Mouse (Mus musculus) layer of hippocampus, postnatal 36 days (tissue): Measurements from ENCODE around the gene Cd3g. TPM values are rescaled to one million over a fixed set of nuclear protein-coding genes. Genes with fewer than 3 reads are reported as not detected.
A peak's percentile ranks its signal among the peaks of the same experiment; 100 is the strongest.

Source experiments
- DNase-seq, 2 experiments: peaks; one replicate each; pipeline ENCODE4 v3.0.0; 2022
- total RNA-seq, 2 experiments: library from RNA; stranded (reverse); gene quantifications; 2 replicates each; pipeline ENCODE4 v1.2.3; 2021

Cd3g gene
- total RNA-seq: not detected

DNA sequence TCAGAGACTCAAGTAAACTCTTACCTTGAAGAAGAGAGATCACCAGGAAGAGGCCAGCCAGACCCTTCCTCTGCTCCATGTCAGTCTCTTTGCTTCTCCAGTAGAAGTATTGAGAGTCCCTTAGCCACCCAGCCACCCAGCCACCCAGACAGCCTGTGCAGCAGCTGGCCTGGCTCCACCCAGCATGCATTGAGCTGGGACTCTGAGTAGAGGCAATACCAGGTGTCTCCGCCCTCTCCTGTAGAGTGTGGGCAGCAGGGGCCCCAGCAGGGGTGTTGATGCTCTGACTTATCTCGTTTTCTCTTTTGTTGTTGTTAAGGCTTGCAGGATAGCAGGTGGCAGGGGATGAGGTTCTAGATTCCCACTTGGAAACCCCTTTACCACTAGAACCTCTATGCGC is at the start of gene Cd3g:
TSS of gene Cd3g (minus strand) at position 190 of the 400 bp plus-strand sequence.
- DNase-seq: no peak

DNA sequence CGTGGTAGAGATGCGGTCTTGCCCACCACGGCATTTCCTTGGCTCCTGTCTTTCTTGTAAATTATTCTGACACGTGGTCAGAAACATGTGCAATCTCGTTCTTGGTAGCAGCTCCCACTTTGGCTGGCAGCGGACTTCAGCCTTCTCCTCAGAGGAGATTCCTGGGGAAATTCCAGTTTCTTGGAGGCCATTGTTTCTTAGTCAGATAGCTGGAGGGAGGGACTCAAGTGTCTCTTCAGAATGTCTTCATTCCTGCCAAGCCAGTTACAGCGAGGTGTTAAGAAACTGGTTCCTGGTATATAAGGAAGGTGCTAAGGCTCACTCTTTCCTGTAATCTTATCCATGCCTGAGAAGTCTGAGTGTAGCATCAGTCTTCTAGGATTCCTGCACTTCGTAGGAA is 47.1 kb upstream of the Cd3g start:
- DNase-seq: no peak

DNA sequence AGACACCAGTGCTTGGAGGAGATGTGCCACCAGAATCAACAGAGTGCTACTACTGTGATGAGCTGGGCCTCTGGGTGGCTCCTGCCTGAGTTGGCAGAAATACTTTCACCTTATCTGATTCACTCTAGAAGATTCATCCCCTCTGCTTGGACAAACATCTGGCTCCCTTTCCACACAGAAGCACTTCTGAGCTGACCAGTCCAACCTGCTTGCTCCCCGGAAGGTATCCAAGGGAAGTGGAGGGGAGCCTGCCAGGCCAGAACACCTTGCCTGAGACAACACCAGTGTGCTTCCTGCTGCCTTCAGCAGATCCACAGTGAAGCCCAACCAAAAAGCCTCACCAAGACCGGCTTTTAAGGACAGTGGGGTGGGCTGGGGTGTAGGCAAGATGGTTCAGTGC is 44.0 kb upstream of the Cd3g start:
- no peak for DNase-seq

DNA sequence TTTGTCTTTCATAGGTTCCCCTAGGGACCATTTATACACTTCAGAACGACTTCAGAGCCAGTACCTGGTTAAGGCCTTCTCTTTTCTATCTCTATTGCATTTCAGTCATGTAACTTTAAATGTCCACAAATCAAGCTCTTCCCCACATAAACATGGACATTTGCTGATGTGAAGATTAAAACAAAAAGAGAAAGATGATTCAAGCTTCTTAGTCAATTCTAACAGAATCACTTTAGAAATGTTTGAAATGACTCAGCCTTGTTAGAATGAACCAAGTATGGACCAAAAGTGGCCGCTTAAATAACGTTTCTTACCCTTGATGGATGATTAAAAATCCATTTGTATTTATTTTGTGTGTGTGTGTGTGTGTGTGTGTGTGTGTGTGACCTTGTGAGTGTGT is 43.4 kb upstream of the Cd3g start:
- no peak for DNase-seq

DNA sequence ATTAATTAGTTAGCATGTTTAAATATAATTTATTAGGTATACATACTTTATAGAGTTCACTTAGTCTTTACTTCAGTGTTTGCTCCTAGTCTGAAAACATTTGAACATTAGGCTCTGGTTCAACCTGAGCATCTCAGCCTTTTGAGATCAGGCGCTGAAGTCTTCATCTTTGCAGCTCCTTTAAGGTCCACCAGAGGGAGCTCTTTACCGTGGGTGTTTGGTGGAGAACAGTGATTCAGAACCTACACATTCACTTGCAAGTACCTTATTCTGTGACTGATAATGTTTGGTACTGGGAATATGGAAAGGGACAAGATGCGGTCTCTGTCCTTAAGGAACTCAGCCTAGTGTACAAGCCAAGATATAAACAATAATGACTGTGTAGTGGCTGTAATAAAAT is 42.6 kb upstream of the Cd3g start:
- peak in 1 of 2 experiments; percentile 25 for DNase-seq

DNA sequence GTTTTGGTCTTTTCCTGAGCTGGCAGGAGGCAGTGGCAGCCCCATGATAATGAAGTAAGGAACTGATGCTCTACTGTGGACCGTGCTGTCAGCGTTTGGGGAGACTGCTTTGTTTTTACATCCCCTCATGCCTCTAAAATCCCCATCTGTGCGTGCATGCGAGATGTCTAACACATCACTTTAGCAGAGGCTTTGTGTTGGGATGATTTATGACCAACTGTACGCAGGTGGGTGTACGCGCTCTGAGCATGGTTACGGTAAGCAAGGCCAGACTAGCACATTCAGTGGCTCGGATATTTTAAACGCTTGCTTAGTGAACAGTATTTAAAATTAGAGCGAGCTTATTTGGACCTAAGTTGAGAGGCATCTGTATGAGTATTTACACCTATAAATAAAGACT is 37.8 kb upstream of the Cd3g start:
- DNase-seq: no peak

DNA sequence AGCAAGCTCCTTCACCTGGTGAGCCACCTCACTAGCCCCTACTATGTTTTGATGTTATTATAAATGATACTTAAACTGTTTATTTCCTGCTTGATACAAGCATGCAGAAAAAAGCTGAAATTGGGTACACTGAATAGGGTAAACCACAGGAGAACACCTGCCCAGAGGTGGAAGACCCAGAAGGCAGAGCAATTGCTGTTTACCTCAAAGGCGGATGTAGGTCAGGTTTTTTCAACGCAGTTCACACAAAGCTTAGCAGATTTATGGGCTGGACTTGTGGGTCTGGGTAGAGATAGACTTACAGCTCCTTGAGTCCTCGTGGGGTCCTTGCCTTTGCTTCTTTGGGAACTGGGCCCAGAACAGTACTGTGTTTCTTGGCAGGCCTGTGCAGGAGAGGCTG is 35.6 kb upstream of the Cd3g start:
- DNase-seq: no peak

DNA sequence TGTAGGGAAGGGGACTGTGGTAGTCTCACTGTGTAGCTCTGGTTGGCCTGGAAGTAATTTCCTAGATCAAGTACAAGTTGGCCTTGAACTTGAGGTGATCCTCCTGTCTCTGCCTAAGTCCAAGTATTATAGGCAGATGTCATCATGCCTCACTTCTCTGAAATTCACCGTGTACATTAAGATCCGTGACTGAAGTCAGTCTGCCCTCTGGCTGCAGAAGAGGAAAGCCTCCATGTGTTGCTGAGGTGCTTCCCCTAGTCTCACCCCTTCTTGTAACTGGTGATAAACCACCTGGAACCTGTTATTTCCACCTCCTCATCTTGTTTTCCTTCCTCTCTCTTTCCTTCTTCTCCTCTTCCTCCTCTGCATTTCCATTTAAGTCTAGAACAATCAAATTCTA is 34.6 kb upstream of the Cd3g start:
- no peak for DNase-seq

DNA sequence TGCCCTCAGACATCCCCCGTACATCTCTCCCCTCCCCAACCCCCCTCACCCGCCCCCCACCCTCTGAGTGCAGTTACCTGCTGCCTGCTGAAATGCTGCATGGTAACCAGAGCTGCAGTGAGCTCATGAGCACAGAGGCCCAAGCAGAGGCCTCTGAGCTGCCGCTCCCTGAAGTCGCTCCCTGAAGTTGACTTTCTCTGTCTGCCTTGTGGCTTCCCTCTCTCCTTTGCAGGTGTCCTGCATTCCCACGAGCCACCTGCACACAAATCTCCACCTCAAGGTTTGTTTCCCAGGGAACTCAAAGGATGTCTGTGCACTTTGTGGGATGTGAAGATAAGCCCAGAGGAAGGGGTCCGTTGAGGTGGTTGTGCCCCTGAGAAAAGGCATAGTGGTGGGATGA is 31.1 kb upstream of the Cd3g start:
- DNase-seq: no peak

DNA sequence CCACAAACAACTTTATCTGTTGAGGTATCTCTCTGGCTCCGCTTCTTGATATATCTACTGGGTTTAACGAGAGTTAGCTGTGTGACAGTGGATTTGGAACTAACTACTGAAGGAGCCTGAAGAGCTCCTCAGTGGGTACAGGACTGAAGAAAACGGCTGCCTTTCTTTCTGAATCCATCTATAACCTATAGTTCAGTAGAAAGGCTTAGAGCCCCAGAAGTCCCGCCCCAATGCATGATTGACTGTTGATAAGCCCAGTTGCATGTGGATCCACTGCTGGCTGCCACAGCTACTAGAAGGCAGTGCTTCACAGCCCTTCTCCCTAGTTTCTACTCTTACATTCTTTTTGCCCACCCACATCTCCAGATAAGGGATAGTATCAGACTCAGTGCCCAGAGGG is 30.2 kb upstream of the Cd3g start:
- DNase-seq: no peak

DNA sequence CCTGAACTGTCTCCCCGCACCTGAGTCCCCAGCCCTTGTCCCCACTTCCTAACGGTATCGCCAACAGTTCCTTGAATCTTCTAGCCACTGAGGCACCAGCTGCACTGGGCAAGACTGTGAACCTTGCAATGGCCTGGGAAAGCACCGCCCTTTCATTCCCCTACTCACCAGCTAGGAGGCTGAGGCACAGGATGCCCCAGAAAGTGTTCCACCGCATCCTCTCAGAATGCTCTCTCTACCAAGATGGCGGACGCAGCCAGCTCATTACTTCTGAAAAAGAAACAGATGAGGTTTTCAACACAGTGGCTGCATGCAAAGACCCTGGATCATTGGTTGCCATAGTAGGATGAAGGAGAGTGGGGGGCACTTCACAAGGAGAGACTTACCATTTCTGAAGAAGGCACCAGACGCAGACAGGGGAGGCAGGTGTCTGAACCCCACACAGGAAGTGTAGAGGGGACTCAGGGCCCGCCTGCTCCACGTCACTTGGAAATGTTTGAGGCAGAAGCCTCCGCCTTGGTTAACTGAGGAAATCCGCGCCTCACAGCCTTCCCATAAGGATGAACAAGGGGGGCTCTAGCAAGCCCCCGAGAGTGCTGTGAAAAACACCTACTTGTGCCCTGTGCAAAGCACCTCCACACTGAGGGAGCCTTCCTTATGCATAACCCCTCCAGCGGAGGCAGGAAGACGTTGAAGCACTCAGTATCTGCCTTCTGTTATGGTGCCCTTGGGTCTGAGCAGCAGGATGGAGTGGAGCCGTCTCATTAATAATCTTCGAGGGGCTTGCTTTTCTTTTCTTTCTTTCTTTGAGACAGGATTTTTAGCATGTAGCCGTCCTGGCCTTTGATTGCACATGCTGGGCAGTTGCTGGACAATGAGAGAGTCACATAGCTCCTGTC is 29.2 kb upstream of the Cd3g start, which contains the start of gene Cd3e:
TSS of gene Cd3e (minus strand) at position 448 of the 899 bp plus-strand sequence.
- no peak for DNase-seq

DNA sequence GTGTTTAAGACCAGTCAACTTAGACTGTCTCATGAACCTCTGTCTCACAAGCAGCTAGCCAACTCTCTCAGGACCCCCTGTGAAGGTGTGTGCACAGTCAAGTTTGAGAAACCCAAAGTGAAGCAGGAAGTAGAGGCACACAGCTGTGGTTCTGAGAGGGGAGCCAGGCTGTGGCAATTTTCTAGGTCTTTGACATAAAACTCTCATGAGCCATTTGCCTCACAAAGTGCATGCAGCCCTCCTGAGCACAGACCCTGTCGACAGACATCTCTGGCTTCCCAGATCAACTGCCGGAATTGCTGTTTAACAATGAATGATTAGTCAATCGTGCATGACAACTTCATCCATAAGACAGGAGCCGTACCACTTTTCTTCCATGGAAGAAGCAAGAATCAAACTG is 28.1 kb upstream of the Cd3g start:
- no peak for DNase-seq

DNA sequence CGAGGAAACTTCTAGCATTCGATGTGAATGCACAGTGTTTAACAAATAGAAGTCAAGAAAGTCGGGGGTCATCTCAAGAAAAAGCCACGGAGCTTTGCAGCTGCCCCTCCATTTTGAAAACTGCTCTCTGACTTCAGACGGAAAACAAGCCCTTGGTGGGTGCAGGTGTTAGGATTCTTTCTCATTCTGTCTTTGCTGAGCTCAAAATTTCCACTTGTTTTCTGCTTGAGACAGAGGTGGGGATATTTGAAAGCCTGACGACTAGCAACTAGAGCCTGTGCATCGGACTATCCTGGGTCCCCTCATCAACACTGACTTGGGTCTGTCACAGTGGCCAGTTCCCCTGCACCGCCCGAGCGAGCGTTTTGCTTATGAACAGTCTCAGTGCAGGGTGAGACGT is 27.2 kb upstream of the Cd3g start:
- DNase-seq: no peak

DNA sequence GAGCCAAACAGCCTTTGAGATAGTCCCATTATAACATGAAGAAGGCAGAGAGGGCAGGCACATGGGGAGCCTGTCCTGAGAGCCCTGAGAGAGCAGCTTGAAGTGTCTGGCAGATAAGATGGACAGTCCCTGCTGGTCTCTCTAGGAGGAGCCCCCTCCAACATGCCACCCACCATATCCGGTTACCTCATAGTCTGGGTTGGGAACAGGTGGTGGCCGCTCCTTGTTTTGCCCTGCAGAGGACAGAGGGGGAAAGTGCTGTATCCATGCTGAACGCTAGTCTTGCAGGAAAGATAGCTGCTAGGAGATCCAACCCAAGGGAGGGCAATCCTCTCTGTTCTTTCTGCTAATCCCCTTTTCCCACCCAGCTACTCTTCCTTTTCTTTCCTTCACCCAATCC is 20.0 kb upstream of the Cd3g start:
- DNase-seq: no peak

DNA sequence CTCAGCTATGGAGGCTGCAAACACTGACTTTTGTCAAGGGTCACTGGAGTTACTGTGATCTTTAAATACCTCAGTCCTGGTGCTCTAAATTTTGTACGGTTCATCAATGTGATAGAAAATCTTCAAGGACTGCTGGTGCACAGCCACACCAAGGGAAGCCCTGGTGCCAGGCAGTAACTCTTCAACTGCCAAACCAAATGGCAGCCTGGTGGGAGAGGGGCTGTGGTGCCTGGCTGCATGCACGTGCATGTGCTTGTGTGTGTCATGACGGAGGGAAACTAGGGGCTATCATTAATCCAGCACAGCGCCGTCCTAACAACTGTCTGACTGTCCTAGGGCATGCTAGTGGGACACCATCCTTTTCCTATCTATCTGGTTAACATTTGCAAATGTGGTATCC is 19.5 kb upstream of the Cd3g start:
- DNase-seq: no peak

DNA sequence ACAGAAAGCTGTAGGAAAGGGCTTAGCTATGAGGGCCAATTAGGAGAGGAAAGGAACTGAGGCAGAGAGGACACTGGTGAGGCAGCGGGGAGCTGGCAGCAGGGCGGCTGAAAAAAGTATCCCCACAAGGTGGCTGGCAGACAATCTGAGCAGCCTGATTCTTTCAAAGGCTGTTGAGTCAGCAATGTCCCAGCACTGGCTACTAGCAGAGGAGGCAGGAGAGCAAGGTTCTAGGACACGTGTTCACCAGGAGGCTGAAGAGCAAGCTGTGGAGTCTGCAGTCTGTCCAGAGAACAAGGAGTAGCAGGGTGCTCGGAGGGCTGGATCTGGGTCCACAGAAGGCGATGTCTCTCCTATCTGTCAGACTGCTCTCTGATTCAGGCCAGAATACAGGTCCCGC is 18.9 kb upstream of the Cd3g start:
- DNase-seq: peak in 1 of 2 experiments; percentile 6

DNA sequence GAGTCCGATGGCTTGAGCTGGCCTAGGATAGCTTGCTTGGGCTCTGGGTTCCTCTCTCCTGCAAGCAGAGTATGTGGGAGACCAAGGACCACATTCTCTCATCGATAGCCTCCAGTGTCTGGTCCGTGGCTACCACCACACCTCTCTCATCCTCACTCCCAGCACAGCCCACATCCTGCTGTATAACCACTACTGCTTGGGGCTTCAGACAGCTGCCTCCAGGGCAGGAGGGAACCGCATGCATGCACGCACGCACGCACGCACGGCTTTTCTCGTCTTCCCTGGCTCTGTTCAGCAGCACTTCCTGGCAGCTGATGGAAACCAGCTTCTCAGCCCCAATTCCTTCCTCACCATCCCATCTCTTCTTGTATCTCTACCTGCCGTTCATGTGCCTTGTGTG is 17.9 kb upstream of the Cd3g start:
- no peak for DNase-seq

DNA sequence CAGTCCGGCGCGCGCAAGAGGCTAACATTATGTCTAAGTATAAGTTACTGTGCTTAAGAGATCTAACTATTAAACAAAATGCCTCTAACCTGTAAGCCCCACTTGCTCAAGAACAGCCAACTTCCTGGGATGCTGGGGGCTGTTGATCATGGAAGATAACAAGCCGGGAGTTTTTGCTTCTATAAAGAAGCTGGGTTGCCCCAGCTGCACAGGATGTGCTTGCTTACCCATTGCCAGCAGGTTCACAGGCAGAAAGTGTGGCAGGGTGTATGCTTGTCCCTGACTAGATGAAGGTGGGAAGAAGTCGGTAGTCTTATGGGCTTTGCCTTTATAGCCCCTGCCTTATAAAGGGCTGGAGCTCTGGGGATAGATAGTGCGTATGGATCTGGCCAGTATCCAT is 16.4 kb upstream of the Cd3g start:
- DNase-seq: no peak

DNA sequence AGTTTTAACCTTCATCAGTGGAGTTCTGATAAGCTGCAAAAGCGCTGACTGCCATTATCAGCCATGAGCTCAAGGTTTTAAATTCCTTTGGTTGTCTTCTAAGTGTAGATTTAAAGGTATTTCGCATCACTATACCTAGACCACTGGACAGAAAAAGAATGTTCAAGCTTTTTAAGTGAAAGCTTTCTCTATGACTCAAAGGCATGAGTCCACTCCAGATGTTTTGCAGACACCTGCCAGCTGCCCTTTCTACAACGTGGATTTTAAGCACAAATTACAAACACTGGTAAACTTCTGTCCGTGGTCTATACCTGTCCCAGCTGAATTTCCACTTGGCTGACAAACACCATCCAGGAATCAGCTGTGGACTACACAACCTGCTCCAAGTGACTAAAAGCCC is 14.7 kb upstream of the Cd3g start:
- DNase-seq: no peak

DNA sequence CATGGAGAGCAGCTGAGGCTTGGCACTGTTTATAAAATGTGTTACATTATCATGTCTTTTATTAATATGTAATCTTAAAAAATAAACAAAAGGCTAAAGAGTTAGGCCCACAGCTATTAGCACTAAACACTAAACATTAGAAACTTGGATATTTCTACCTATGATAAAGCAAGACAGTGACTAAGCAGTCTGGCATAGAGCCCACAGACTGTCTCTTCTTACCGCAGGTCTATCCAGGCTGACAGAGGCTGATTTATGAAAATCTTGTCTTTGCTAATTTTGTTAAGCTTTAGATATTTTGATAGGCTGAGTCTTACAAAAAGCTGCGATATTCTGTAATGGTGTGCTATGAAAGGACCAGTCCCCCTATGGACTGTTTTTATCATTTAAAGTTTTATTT is 13.0 kb upstream of the Cd3g start:
- DNase-seq: no peak

DNA sequence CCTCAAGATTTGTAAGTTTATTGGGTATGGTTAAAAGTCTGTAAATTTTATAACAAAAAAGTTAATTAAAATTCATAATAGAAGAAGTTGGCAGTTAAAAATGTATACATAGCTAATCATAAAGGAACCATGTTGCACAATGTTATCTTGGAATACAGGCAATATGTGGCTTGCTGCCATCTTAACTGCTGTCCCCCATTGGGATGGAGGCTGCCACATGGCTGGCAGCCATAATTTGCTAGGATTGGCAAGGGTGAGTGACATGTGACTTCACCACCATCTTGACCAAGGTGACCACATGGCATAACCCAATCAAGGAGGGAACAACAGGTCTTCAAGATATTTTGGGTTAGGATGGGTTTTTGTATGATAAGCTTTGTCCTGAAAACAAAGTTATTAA is 12.0 kb upstream of the Cd3g start:
- DNase-seq: no peak

DNA sequence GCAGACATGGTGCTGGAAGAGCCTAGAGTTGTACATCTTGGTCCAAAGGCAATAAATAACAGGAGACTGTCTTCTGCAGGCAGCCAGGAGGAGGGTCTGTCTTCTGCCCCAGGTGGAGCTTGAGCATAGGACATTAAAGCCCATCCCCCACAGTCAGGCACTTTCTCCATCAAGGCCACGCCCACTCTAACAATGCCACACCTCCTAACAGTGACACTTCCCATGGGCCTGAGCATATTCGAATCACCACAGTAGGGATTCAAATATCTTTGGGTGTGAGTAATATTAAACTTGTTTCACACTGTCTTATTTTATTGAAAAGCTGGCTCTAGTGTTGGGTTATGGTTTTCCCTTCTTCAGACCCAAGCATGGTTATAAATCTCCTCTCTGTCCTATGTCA is 11.6 kb upstream of the Cd3g start:
- no peak for DNase-seq

DNA sequence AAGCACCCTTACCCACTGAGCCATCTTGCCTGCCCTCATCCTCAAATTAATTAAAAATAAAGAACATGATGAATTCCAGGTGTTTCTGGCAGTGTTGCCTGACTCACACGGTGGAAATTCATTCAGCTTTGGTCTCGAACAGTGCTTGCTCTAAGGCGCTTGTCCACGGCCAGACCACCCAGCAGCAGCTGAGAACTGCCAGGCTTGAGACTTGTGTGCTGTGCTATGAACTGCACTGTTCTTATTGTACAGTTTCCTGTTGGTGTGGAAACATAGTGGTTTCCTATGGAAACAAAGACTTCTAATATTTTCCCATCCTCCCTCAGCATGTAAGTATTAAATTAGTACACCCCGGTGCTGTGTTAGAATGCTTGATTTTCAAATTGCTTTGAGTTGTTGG is 6.7 kb upstream of the Cd3g start:
- DNase-seq: no peak

DNA sequence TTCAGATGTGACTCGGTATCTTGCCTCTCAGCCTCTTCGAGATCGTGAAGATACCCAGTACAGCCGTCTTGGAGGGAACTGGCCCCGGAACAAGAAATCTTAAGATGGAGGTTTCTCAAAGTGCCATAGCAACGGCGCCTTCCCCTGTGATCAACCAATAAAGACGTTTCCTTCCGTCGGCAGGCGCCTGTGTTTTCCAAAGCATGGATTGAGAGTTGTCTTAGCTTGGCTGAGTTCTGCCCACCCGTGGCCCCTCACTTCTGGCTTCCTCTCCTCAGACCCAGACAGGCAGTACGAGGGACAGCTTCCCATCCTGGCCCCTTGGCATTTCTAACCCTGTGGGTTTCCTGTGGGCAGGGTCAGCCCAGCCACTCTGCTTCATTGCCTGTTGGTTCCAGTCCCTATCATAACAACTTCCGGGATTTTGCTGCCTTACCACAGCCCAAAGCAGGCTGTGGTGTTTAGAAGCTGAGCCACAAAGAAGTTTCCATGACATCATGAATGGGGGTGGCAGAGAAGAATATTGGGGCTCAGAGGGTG is 6.1 kb upstream of the Cd3g start:
- no peak for DNase-seq
